ENCODE assay signal across 9 mouse cellular contexts in the genomic region with DNA sequence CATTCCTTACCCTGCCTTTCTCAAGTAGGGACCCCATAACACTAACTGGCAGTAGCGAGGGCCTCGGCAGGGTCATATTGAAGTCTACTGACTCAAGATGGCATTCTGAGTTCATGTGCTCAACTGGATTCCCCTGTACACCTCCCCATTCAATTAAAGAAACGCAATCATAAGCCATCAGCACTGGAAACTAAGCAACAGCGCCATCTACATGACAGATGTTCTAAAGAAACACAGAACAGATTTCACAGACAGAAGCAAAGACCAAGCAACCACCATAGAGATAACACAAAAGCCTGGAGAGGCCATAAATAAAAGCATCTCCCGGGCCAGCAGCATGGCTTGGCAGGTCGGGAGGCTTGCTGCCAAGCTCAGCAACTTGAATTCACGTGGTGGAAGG.
DNase-seq lines count a peak whose midpoint lies in the region; ATAC-seq lines count a peak whose summit lies in the region.
"Had no signal": no experiment of that assay in that cellular context is flagged by ENCODE, and none has a peak within 500 bp of the region (broad histone marks: within the 10 kb centered on the region; RNA-seq: fewer than 3 reads in every experiment).

No protein-coding gene starts in this region.

- H3K9ac ChIP-seq in midbrain, embryonic 11.5 days (ENCODE audit: low read length), result no peak overlapping the region
- no peak overlapping the region for H3K9ac ChIP-seq in midbrain, embryonic 16.5 days (ENCODE audit: low read depth, low read length)
- H3K9ac ChIP-seq in neural tube, embryonic 14.5 days (replicated peaks; ENCODE audit: low read depth, low read length), result no peak overlapping the region

- H3K4me2 ChIP-seq in midbrain, embryonic 11.5 days, result no peak overlapping the region
- no peak overlapping the region for H3K4me2 ChIP-seq in midbrain, embryonic 16.5 days (ENCODE audit: low read length)
- H3K4me2 ChIP-seq in neural tube, embryonic 14.5 days (ENCODE audit: low read depth, low read length), result no peak overlapping the region

- H3K36me3 ChIP-seq in midbrain, embryonic 11.5 days (ENCODE audit: control insufficient read depth, insufficient read depth, low read length), result no peaks in the 10 kb centered on the region
- H3K36me3 ChIP-seq in midbrain, embryonic 16.5 days (ENCODE audit: control insufficient read depth, insufficient read depth, low read length), result no peaks in the 10 kb centered on the region
- no peaks in the 10 kb centered on the region for H3K36me3 ChIP-seq in neural tube, embryonic 14.5 days (ENCODE audit: control insufficient read depth, insufficient read depth, low read length)

- no peak overlapping the region for H3K27ac ChIP-seq in midbrain, embryonic 11.5 days (ENCODE audit: low read depth, low read length)
- H3K27ac ChIP-seq in midbrain, embryonic 16.5 days (ENCODE audit: low read length), result no peak overlapping the region
- H3K27ac ChIP-seq in neural tube, embryonic 14.5 days (ENCODE audit: low read depth, low read length), result no peak overlapping the region

- no peaks in the 10 kb centered on the region for H3K9me3 ChIP-seq in midbrain, embryonic 11.5 days (ENCODE audit: control insufficient read depth, low read length)
- H3K9me3 ChIP-seq in midbrain, embryonic 16.5 days (replicated peaks; ENCODE audit: control insufficient read depth, low read length, poor library complexity, severe bottlenecking), result no peaks in the 10 kb centered on the region
- no peaks in the 10 kb centered on the region for H3K9me3 ChIP-seq in neural tube, embryonic 14.5 days (ENCODE audit: control insufficient read depth, low read length)

- peak; percentile 30 to 84 for DNase-seq in adrenal gland, adult (ENCODE audit: inconsistent age in 2 of 2, low spot score in 1 of 2)
- no peak for DNase-seq in adrenal gland, postnatal 4 days (ENCODE audit: low spot score in 2 of 2)
- DNase-seq in midbrain, embryonic 11.5 days (ENCODE audit: low spot score, missing footprints), result peak; percentile 86
- peak; percentile 25 to 63 for DNase-seq in layer of hippocampus, postnatal 14 days (ENCODE audit: low spot score in 2 of 2)
- no peak for DNase-seq in spleen, postnatal 4 days (ENCODE audit: low spot score in 2 of 2)

- WGBS in midbrain, embryonic 11.5 days, result 41% methylated on average over 7 of the region's 7 CpGs
- WGBS in midbrain, embryonic 16.5 days, result 31% methylated on average over 7 of the region's 7 CpGs
- WGBS in neural tube, embryonic 14.5 days, result 23% methylated on average over 7 of the region's 7 CpGs

- no peak overlapping the region for H3K4me3 ChIP-seq in midbrain, embryonic 11.5 days (ENCODE audit: low read depth, low read length)
- no peak overlapping the region for H3K4me3 ChIP-seq in midbrain, embryonic 16.5 days (ENCODE audit: low read depth, low read length)
- no peak overlapping the region for H3K4me3 ChIP-seq in neural tube, embryonic 14.5 days (ENCODE audit: low read depth, low read length)
- H3K4me3 ChIP-seq: erythroblast, embryonic 14.5 days had no signal

- H3K4me1 ChIP-seq in midbrain, embryonic 11.5 days (ENCODE audit: control insufficient read depth, insufficient read depth, low read length), result no peaks in the 10 kb centered on the region
- H3K4me1 ChIP-seq in midbrain, embryonic 16.5 days (ENCODE audit: control insufficient read depth, insufficient read depth, low read length), result no peaks in the 10 kb centered on the region
- no peaks in the 10 kb centered on the region for H3K4me1 ChIP-seq in neural tube, embryonic 14.5 days (ENCODE audit: control insufficient read depth, insufficient read depth, low read length)

- no peaks in the 10 kb centered on the region for H3K27me3 ChIP-seq in midbrain, embryonic 11.5 days (ENCODE audit: control insufficient read depth, insufficient read depth, low read length)
- no peaks in the 10 kb centered on the region for H3K27me3 ChIP-seq in midbrain, embryonic 16.5 days (ENCODE audit: control insufficient read depth, insufficient read depth, low read depth, low read length)
- H3K27me3 ChIP-seq in neural tube, embryonic 14.5 days (ENCODE audit: control insufficient read depth, insufficient read depth, low read length), result no peaks in the 10 kb centered on the region

- ATAC-seq in midbrain, embryonic 11.5 days (ENCODE audit: low FRiP score), result peak; percentile 48
- ATAC-seq in midbrain, embryonic 16.5 days, result no peak
- peak; percentile 99 for ATAC-seq in frontal cortex, adult (ENCODE audit: low TSS enrichment)
- peak; percentile 65; the same call in 1 of the 2 replicates for ATAC-seq in neural tube, embryonic 14.5 days (ENCODE audit: low read depth)

Comparison
In these comparisons a context has a peak if more than half of its experiments do, and no peak if none do; other contexts are left out.
1. DNase-seq: peak in adrenal gland, adult (2 of 2), midbrain, embryonic 11.5 days (single experiment) and layer of hippocampus, postnatal 14 days (2 of 2); none in adrenal gland, postnatal 4 days (0 of 2) and spleen, postnatal 4 days (0 of 2).